Comparison of ENCODE assay signal across 8 mouse cellular contexts in the genomic region with DNA sequence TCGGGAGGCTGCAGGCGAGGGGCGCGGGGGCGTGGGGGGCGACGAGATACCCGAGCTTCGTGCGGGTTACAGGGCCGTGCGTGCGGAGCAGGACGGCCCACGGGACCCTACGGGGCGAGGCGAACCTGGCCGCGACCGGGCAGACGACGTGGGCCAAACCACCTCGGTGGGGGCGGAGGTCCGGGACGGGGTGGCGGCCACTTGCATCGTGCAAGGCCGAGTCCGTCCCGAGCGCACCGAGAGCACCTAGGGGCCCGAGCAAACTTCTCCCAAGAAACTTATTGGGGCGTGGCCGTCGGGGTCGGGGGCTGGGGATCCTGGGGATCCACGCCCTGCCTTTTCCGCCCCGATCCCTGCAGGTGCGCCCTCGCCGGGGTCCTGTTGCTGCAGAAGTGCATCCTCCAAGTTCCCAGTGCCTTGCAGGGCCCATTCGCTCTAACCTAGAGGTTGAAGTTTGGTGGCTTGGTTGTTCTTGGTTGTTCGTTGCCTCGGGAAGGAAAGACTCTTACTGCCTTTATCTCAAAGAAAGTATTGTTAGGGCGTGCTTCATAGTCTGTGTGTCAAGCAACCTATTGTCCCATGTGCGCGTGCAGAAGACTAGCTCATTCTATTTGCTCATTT. TPM values are rescaled to one million over a fixed set of nuclear protein-coding genes. Genes with fewer than 3 reads are reported as not detected.
DNase-seq lines count a peak whose midpoint lies in the region; ATAC-seq and TF ChIP-seq lines count a peak whose summit lies in the region.

No protein-coding gene starts in this region.

- peak overlapping the region; percentile 67 for H3K4me3 ChIP-seq in spleen, adult 2 months (ENCODE audit: extremely low read depth, insufficient read depth, insufficient read length)
- peak overlapping the region; percentile 36 for H3K4me3 ChIP-seq in myocyte

- peaks cover 2% of the 10 kb centered on the region; the same call in 1 of the 2 replicates for H3K27me3 ChIP-seq in spleen, adult 2 months (ENCODE audit: control insufficient read depth, insufficient read depth, low read length)
- no peaks in the 10 kb centered on the region for H3K27me3 ChIP-seq in myocyte (ENCODE audit: control insufficient read depth, insufficient read depth, insufficient read length)

- no peak for TF ChIP-seq POLR2A in spleen, adult 2 months (IDR thresholded peaks at IDR 0.05; ENCODE audit: low read depth, low read length)
- TF ChIP-seq POLR2A in myocyte (IDR thresholded peaks at IDR 0.05; ENCODE audit: insufficient read length, low read depth), result no peak

- no peak for DNase-seq in spleen, adult 2 months (ENCODE audit: low read depth in 1 of 2, low spot score in 2 of 2)
- DNase-seq in spleen, postnatal 36 days (ENCODE audit: low spot score in 2 of 2), result no peak
- peak; percentile 70 for DNase-seq in embryo, embryonic 9.5 days (ENCODE audit: extremely low spot score)
- peak; percentile 12 for DNase-seq in liver
- DNase-seq in frontal cortex, adult 2 months (ENCODE audit: extremely low spot score in 1 of 2, low spot score in 1 of 2), result no peak
- no peak for DNase-seq in natural killer cell, adult 2 months (ENCODE audit: low spot score in 2 of 2)

- peak overlapping the region; percentile 47 for H3ac ChIP-seq in myocyte (ENCODE audit: control insufficient read depth, insufficient read length)

- TF ChIP-seq CTCF in spleen, adult 2 months (IDR thresholded peaks at IDR 0.05; ENCODE audit: extremely low read depth, insufficient read depth, insufficient read length, insufficient replicate concordance), result no peak

- peak overlapping the region; percentile 83 for H3K4me2 ChIP-seq in myocyte (ENCODE audit: low read depth)

- ATAC-seq in hematopoietic stem cell, adult 5-6 weeks (replicated peaks in 1 of 2; ENCODE audit: insufficient read depth in 1 of 2, low FRiP score in 2 of 2, low TSS enrichment in 1 of 2, low read depth in 1 of 2, poor library complexity in 2 of 2, severe bottlenecking in 2 of 2), result peak; percentile 18 to 33

- no peaks in the 10 kb centered on the region for H3K36me3 ChIP-seq in spleen, adult 2 months (ENCODE audit: control insufficient read depth, insufficient read depth, low read length)
- no peaks in the 10 kb centered on the region for H3K36me3 ChIP-seq in myocyte (ENCODE audit: control insufficient read depth, insufficient read depth)

- H3K27ac ChIP-seq in spleen, adult 2 months (ENCODE audit: insufficient read depth, low read length), result peak overlapping the region; percentile 67; the same call in 1 of the 2 replicates

- peaks cover 4% of the 10 kb centered on the region; the same call in 1 of the 2 replicates for H3K4me1 ChIP-seq in spleen, adult 2 months (ENCODE audit: control insufficient read depth, insufficient read depth, insufficient read length)

- 1% methylated on average over 51 of the region's 51 CpGs for WGBS in spleen, adult 2 months

- H3K79me2 ChIP-seq in myocyte (ENCODE audit: control insufficient read depth, insufficient read depth), result peaks cover 33% of the 10 kb centered on the region

TF ChIP-seq in myocyte, 11 proteins besides CTCF, POLR2A, EP300 and RAD21:
- TF ChIP-seq USF1 (IDR thresholded peaks at IDR 0.05; ENCODE audit: low read depth) (no peak), SRF (IDR thresholded peaks at IDR 0.05; ENCODE audit: control insufficient read depth, insufficient read length, low read depth) (no peak), TCF3 (IDR thresholded peaks at IDR 0.05; ENCODE audit: insufficient read length, low read depth) (no peak), POLR2AphosphoS2 (IDR thresholded peaks at IDR 0.05; ENCODE audit: insufficient read length, low read depth) (no peak), E2F4 (IDR thresholded peaks at IDR 0.05; ENCODE audit: insufficient read depth) (no peak), TCF12 (IDR thresholded peaks at IDR 0.05; ENCODE audit: insufficient read depth, poor library complexity, severe bottlenecking) (no peak), REST (IDR thresholded peaks at IDR 0.05; ENCODE audit: insufficient read depth, insufficient read length) (no peak), MYOD1 (IDR thresholded peaks at IDR 0.05; ENCODE audit: control insufficient read depth in 1 of 3, insufficient read length in 2 of 3, low read depth in 2 of 3) (no peak), MYOG (IDR thresholded peaks at IDR 0.05; ENCODE audit: control insufficient read depth in 1 of 3, insufficient read depth in 1 of 3, insufficient read length in 2 of 3, low read depth in 2 of 3) (no peak), CEBPB (IDR thresholded peaks at IDR 0.05; ENCODE audit: insufficient read depth, poor library complexity, severe bottlenecking) (no peak), MAX (IDR thresholded peaks at IDR 0.05; ENCODE audit: low read depth) (no peak)

RNA-seq across cellular contexts. Expression of a gene that starts 0.6 kb away (rescaled TPM):
- 1.9 and 2.4 TPM in 2 replicates for polyA plus RNA-seq in spleen, adult 2 months (2012; rRNA removed)
- 6.2 and 7.6 TPM in 2 replicates for total RNA-seq in hematopoietic stem cell, adult 5-6 weeks (2017)
- 2.9 TPM for polyA plus RNA-seq in myocyte (2012; fragmentation: generic; extraction: Trizol)
- 91.9 and 106 TPM in 2 replicates for polyA plus RNA-seq in frontal cortex, adult 2 months (2012; rRNA removed)

Comparison
In these comparisons a context has a peak if more than half of its experiments do, and no peak if none do; other contexts are left out.
1. DNase-seq: peak in embryo, embryonic 9.5 days (single experiment) and liver (single experiment); none in spleen, adult 2 months (0 of 2), spleen, postnatal 36 days (0 of 2), frontal cortex, adult 2 months (0 of 2) and natural killer cell, adult 2 months (0 of 2).
2. RNA of a gene that starts 0.6 kb away (polyA plus RNA-seq): 91.9 to 106 TPM in frontal cortex, adult 2 months; 2.9 TPM in myocyte (single experiment) and 1.9 to 2.4 TPM in spleen, adult 2 months; every median in the first group is over 10 times any median in the second.